Mouse (Mus musculus) gastrocnemius, adult 2 months (tissue): ENCODE results near the gene Ccl22. TPM values are rescaled to one million over a fixed set of nuclear protein-coding genes. Genes with fewer than 3 reads are reported as not detected.

Source experiments
- DNase-seq: peaks from one replicate; pipeline ENCODE4 v3.0.0; 2022
- H3K27ac ChIP-seq: fragments of 200-600 bp; 2 replicates; pipeline ENCODE4 v1.8.1; 2022; ENCODE audit warnings: mild to moderate bottlenecking
- H3K4me3 ChIP-seq: fragments of 200-600 bp; 2 replicates; pipeline ENCODE4 v1.8.1; 2022; ENCODE audit warnings: mild to moderate bottlenecking, moderate library complexity
- CTCF ChIP-seq: fragments of 200-600 bp; IDR thresholded peaks from 2 replicates; pipeline ENCODE4 v1.8.1; 2022; ENCODE audit warnings: antibody characterized with exemption, mild to moderate bottlenecking, moderate library complexity
- intact Hi-C: fragments of 180-260 bp; cut with DNase I; formaldehyde crosslinking; loops from one replicate; pipeline ENCODE4 v1.15.1; 2025
- total RNA-seq, 2 experiments: library from RNA; stranded (reverse); gene quantifications; 2 replicates each; pipeline ENCODE4 v1.2.3; 2021

Ccl22 gene
- total RNA-seq, 2 experiments from 2014 or later, result not detected

DNA sequence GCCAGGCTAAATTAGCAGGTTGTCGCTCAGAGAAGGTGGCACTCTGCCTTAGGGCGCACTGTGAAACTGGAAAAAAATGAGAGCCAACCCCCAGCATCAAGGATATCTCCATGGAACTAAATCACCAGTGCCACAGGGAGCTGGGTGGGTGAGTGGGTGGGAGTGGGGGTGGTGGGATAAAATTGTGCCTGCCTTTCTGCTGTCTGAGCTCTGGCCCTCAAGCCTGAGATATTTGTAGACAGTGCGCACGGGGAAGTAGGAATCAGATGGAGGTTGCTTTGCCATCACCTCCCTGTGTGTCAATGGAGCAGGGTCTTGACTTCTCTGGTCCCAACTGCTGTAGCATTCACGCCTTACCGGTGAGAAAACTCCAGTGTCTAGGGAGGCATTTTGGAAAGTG, 27.7 kb downstream of the Ccl22 start:
- H3K4me3 ChIP-seq, result peak overlapping the region; percentile 81
- TF ChIP-seq CTCF, result no peak
- intact Hi-C loops, result no loop called here
- H3K27ac ChIP-seq, result no peak overlapping the region
- no peak for DNase-seq

DNA sequence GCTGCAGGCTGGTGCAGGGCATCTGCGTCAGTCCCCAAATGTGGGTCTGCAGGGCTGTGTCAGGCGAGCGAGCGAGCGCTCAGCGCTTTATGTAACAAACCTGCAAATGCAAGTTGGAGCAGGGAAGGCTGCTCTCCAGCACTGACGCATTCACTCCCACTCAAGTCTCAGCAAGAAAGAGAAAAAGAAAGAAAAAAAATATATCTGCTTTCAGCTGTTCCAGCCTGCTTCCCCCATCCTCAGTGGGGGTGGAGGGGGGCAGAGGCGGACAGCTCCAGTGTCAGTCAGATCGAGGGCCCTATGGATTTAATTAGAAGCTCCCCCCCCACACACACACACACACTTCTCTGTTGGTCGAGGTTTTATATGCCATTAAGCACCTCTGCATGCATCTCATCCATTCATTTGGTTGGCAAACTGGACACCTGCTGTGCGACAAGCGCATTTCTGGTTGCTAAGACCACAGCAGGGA, 28.3 kb downstream of the Ccl22 start:
- intact Hi-C loops, result no loop called here
- no peak overlapping the region for H3K4me3 ChIP-seq
- no peak overlapping the region for H3K27ac ChIP-seq
- no peak for TF ChIP-seq CTCF
- DNase-seq, result no peak

DNA sequence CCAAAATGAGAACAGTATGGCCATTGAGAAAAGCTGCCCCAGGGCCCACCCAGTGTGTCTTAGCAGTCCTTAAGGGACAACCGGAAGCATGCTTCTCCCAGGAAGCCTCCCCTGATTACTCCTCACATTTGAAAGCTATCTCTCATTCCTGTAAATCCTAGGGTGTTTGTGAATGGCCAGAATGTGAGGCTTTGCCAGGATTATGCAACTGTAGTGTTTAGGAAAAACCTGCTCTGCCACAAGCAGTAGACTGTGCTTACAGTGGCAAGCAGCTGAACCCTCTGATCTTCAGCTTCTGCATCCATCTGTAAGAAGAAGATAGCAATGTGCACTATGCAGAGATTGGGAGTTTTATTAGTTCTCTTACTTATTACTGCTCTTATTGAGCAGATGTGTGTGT, 29.2 kb downstream of the Ccl22 start:
- intact Hi-C loops, result no loop called here
- H3K27ac ChIP-seq, result no peak overlapping the region
- no peak for DNase-seq
- H3K4me3 ChIP-seq, result no peak overlapping the region
- TF ChIP-seq CTCF, result no peak

DNA sequence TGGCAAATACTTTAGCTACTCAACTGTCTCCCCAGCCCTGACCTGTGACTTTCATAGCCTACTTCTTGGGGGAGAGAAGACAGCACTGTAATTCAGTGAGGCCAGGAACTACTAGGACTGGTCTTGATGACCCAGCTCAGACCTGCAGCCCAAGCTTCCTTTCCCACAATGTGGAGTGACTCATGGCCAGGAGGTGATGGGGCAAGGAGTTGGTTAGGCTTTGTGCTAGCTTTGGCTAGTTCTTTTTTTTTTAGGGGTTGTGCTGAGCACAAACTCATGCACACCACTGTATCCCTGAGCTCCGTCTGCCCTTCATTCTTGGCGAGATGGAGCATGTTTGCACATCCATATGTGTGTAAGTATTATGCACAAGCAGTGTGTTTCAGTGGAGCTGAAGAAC, 31.0 kb downstream of the Ccl22 start:
- intact Hi-C loops, result no loop called here
- no peak overlapping the region for H3K27ac ChIP-seq
- no peak for TF ChIP-seq CTCF
- H3K4me3 ChIP-seq, result no peak overlapping the region
- no peak for DNase-seq

DNA sequence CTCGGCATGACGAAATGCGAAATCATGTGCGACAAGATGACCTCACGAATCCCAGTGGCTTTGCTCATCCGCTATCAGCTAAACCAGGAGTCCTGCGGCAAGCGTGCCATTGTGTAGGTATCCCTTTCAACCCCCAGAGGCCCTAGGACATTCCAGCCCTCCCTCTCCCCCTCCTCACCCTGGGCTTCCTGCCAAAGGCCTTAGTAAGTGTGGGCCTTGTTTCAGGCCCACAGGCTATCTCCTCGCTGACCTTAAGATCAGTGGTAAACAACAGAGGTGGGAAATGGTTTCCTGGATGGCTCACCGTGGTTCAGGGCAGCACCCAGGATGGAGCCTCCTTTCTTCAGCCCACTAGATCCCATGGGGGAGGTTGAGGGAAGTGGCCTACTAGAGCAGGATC, 32.6 kb downstream of the Ccl22 start:
- H3K4me3 ChIP-seq, result no peak overlapping the region
- intact Hi-C loops, result no loop called here
- no peak for TF ChIP-seq CTCF
- no peak overlapping the region for H3K27ac ChIP-seq
- no peak for DNase-seq

DNA sequence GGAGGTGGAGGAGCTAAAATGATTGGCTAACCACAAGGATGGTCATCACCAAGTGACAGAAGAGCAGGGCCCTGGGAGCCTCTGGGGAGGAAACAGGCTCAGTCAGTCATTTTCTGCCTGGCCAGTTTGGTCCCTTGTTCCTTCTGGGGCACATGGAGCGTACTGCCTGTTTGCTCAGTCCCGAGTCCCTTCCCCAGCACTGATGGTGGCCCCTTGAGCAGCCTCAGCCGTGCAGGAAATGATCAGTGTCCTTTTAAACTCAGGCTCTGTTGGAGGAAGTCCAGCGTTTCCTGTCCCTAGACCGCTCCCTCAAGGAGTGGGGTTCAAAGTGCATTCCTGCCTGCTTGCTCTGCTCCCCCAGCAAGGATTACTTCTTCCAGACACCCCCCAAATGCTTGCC, 33.1 kb downstream of the Ccl22 start:
- DNase-seq, result no peak
- intact Hi-C loops, result no loop called here
- H3K27ac ChIP-seq, result no peak overlapping the region
- H3K4me3 ChIP-seq, result no peak overlapping the region
- no peak for TF ChIP-seq CTCF

DNA sequence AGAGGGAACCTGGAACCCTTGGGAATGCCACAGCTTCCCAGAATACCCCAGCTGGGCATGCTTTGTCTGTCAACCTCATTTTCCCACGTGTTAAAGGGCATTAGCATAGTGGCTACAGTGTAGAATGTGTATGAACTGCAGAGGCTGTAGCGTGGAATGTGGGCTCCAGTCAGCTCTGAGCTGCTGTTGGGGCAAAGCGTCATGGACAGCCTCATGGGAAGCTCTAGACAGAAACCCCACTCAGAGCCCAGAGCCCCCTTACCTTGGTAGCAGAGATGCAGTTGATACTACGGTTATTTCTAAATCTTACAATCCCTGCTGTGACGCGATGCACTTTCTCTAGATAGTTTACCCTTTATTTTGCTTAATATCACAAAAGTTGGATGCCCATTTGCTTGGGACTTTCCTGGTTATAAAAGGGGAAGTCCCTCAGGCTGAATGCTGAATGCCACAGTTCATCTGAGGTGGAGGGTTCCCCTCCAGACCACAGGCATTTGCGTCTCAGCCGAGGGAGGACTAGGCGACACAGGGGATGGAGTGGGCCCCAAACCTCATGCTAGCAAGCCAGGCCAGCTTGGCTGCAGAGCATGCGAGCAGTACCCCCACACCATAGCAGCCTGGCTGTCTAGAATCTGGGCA, 33.6 kb downstream of the Ccl22 start:
- H3K4me3 ChIP-seq, result no peak overlapping the region
- intact Hi-C loops, result no loop called here
- H3K27ac ChIP-seq, result no peak overlapping the region
- DNase-seq, result no peak
- TF ChIP-seq CTCF, result no peak

DNA sequence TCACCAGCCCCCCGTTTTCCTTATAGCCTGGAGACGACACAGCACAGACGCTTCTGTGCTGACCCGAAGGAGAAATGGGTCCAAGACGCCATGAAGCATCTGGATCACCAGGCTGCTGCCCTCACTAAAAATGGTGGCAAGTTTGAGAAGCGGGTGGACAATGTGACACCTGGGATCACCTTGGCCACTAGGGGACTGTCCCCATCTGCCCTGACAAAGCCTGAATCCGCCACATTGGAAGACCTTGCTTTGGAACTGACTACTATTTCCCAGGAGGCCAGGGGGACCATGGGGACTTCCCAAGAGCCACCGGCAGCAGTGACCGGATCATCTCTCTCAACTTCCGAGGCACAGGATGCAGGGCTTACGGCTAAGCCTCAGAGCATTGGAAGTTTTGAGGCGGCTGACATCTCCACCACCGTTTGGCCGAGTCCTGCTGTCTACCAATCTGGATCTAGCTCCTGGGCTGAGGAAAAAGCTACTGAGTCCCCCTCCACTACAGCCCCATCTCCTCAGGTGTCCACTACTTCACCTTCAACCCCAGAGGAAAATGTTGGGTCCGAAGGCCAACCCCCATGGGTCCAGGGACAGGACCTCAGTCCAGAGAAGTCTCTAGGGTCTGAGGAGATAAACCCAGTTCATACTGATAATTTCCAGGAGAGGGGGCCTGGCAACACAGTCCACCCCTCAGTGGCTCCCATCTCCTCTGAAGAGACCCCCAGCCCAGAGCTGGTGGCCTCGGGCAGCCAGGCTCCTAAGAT, 34.3 kb downstream of the Ccl22 start:
- TF ChIP-seq CTCF, result no peak
- no peak overlapping the region for H3K27ac ChIP-seq
- no peak for DNase-seq
- no peak overlapping the region for H3K4me3 ChIP-seq
- intact Hi-C loops, result no loop called here

DNA sequence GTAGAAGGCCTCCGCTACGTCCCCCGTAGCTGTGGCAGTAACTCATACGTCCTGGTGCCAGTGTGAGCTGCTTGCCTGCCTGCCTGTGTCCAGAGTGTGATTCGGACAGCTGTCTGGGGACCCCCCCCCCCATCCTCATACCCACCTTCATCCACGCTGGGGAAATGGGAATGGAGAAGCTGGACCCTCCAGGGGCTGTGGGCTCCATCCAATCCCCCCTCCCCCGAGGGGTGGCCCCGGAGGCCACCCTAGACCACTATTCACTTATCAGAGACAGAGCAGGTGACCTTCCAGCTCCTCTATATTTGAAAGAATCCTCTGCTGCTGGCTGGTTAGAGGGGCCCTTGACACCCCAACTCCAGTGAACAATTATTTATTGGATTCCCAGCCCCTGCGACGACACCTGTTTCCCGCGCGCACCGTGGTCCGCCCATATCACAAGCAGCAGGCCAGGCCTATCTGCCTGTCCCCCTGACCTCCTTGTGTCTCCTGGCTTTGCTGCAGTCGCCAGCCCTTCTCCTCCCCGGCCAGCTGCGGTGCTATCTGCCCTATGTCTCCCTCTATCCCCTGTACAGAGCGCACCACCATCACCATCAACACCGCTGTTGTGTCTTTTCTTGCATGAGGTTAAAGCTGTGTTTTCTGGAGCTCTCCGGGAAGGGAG, 35.2 kb downstream of the Ccl22 start:
- no peak overlapping the region for H3K4me3 ChIP-seq
- DNase-seq, result no peak
- intact Hi-C loops, result no loop called here
- TF ChIP-seq CTCF, result no peak
- H3K27ac ChIP-seq, result no peak overlapping the region

DNA sequence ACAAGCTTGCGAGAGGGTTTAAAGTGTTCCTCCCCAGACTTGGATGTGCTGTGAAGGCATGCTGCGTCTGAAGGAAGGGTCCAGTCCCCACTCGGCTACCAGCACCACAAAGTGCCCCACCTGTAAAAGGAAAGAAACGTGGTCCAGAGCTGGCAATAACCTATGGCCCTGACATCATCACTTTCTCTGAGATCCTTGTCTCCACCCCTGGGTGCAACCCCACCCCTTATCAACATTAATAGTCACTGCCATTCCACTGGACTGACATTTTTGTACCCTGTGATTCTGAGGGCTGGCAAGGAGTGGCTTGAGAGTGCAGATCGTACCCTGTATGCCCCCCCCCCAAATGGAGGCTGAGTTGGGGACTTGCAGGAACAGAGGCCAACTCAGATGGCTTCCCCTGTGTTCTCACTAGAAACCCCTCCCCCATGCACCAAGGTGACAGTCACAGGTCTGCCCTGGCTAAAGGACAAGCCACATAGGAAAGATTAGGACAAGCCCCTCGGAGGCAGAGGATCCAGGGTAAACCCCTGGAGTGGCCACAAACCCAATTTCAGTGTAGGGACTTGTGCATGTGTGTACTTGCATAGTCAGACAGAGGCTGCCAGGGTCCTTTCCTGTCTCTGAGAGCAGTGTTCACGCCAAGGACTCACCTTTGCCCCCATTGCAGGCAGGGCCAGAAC, 35.9 kb downstream of the Ccl22 start:
- no peak for TF ChIP-seq CTCF
- no peak overlapping the region for H3K4me3 ChIP-seq
- no peak for DNase-seq
- peak overlapping the region; percentile 24; the same call in 1 of the 2 replicates for H3K27ac ChIP-seq
- intact Hi-C loops, result no loop called here

DNA sequence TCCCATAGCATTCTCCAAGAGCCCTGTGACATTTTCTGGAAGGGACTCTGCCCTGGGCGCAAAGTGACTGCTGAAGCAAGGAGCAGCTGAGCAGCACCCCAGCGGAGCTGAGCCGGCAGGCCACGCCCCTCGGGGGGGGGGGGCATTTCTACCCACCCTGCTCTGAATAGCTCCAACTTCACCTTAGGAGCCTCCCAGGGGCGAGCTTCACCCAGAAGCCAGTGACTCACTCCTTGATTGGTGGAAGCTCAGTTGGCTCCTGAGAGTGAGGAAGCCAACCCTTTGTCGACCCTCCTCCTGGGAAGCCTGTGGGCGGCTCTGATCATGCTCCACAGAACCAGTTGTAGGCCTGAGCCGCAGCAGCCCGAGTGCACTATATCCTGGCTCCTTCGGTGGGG, 36.4 kb downstream of the Ccl22 start:
- H3K27ac ChIP-seq, result no peak overlapping the region
- intact Hi-C loops, result no loop called here
- H3K4me3 ChIP-seq, result no peak overlapping the region
- TF ChIP-seq CTCF, result no peak
- DNase-seq, result peak; percentile 36

DNA sequence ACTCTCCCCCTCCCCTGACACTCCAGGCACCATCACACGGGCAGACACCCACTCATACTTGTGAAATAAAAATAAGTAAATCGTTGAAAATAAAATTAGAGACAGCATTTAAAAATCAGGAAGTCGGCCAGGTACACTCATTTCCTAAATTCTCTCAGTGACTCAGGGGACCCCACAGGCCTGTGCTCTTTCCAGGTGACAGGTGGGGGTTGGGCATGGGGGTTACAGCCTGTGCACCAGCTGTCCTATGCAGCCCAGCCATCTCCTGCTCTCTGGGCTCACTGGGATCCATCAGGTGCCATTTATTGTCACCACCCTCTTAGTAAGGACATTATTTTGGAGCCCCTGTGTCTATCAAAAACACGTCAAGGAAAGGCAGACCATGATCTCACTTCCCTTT, 38.5 kb downstream of the Ccl22 start:
- intact Hi-C loops, result no loop called here
- no peak for DNase-seq
- TF ChIP-seq CTCF, result no peak
- peak overlapping the region; percentile 5; the same call in 1 of the 2 replicates for H3K4me3 ChIP-seq
- no peak overlapping the region for H3K27ac ChIP-seq
